9 mouse cellular contexts compared by ENCODE assay signal in the genomic region with DNA sequence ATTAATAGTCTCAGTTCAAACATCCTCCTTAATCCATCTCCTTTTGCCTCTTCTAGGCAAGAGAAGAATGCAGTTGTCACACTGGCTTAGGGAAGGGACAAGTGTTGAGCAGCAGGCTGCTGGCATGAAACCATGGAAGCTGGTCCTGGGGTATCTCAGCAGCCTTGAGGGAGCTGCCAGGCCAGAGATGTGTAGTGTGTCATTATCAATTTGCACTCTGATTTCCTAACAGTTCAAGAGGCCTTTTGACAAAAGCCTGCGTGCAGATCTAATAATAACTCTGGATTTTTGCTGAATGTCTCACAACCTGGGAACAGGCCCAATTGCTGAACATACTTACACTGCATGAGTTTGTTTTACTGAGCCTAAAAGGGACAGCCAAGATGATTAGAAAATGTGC.
DNase-seq lines count a peak whose midpoint lies in the region; ATAC-seq lines count a peak whose summit lies in the region.
"Had no signal": no experiment of that assay in that cellular context is flagged by ENCODE, and none has a peak within 500 bp of the region (broad histone marks: within the 10 kb centered on the region; RNA-seq: fewer than 3 reads in every experiment).

No protein-coding gene starts in this region.

- WGBS in embryonic facial prominence, embryonic 15.5 days = 51% methylated on average over 1 of the region's 1 CpGs
- WGBS in heart, embryonic 16.5 days = 23% methylated on average over 1 of the region's 1 CpGs
- 42% methylated on average over 1 of the region's 1 CpGs for WGBS in hindbrain, embryonic 13.5 days

- peak; percentile 8 for DNase-seq in layer of hippocampus, adult 9-11 months
- DNase-seq in layer of hippocampus, postnatal 25 days (ENCODE audit: extremely low spot score in 1 of 2, low spot score in 1 of 2) = no peak
- DNase-seq in lung, postnatal 36 days = peak; percentile 49
- no peak for DNase-seq in T-cell, adult 2 months (ENCODE audit: low spot score)

- no peak overlapping the region for H3K4me2 ChIP-seq in embryonic facial prominence, embryonic 15.5 days (replicated peaks)
- peak overlapping the region; percentile 26 for H3K4me2 ChIP-seq in heart, embryonic 16.5 days (ENCODE audit: low read depth, low read length)
- H3K4me2 ChIP-seq in hindbrain, embryonic 13.5 days = no peak overlapping the region
- H3K4me2 ChIP-seq: lung, embryonic 15.5 days had no signal

- ATAC-seq in embryonic facial prominence, embryonic 15.5 days (ENCODE audit: insufficient number of reproducible peaks, low FRiP score, low TSS enrichment, low read depth) = peak; percentile 43; the same call in 1 of the 2 replicates
- ATAC-seq in heart, embryonic 16.5 days (replicated peaks; ENCODE audit: extremely low read depth, insufficient read depth, low FRiP score) = peak; percentile 96
- no peak for ATAC-seq in megakaryocyte progenitor cell, adult 5-6 weeks (replicated peaks; ENCODE audit: poor library complexity)
- ATAC-seq in hindbrain, embryonic 13.5 days (ENCODE audit: low FRiP score) = no peak

- H3K27me3 ChIP-seq in embryonic facial prominence, embryonic 15.5 days = no peaks in the 10 kb centered on the region
- H3K27me3 ChIP-seq in heart, embryonic 16.5 days (ENCODE audit: control insufficient read depth, insufficient read depth, low read length) = no peaks in the 10 kb centered on the region
- H3K27me3 ChIP-seq in hindbrain, embryonic 13.5 days = no peaks in the 10 kb centered on the region
- H3K27me3 ChIP-seq: lung, embryonic 15.5 days had no signal

- H3K27ac ChIP-seq in embryonic facial prominence, embryonic 15.5 days (replicated peaks) = no peak overlapping the region
- H3K27ac ChIP-seq in heart, embryonic 16.5 days (ENCODE audit: low read length) = peak overlapping the region; percentile 84
- no peak overlapping the region for H3K27ac ChIP-seq in hindbrain, embryonic 13.5 days
- H3K27ac ChIP-seq: lung, embryonic 15.5 days had no signal

- peaks cover 4% of the 10 kb centered on the region; the same call in 1 of the 2 replicates for H3K4me1 ChIP-seq in embryonic facial prominence, embryonic 15.5 days
- peaks cover 14% of the 10 kb centered on the region for H3K4me1 ChIP-seq in heart, embryonic 16.5 days (ENCODE audit: control insufficient read depth, insufficient read depth, low read length)
- no peaks in the 10 kb centered on the region; the same call in 1 of the 2 replicates for H3K4me1 ChIP-seq in hindbrain, embryonic 13.5 days (replicated peaks)

- H3K9me3 ChIP-seq in embryonic facial prominence, embryonic 15.5 days (replicated peaks) = no peaks in the 10 kb centered on the region
- no peaks in the 10 kb centered on the region for H3K9me3 ChIP-seq in heart, embryonic 16.5 days (replicated peaks; ENCODE audit: control insufficient read depth, low read length)
- no peaks in the 10 kb centered on the region for H3K9me3 ChIP-seq in hindbrain, embryonic 13.5 days
- H3K9me3 ChIP-seq: lung, embryonic 15.5 days had no signal

- H3K4me3 ChIP-seq in embryonic facial prominence, embryonic 15.5 days (replicated peaks) = no peak overlapping the region
- no peak overlapping the region for H3K4me3 ChIP-seq in heart, embryonic 16.5 days (ENCODE audit: low read length)
- H3K4me3 ChIP-seq in hindbrain, embryonic 13.5 days = no peak overlapping the region
- H3K4me3 ChIP-seq: lung, embryonic 15.5 days had no signal

- no peaks in the 10 kb centered on the region for H3K36me3 ChIP-seq in embryonic facial prominence, embryonic 15.5 days
- no peaks in the 10 kb centered on the region for H3K36me3 ChIP-seq in heart, embryonic 16.5 days (ENCODE audit: control insufficient read depth, insufficient read depth)
- H3K36me3 ChIP-seq in hindbrain, embryonic 13.5 days = no peaks in the 10 kb centered on the region
- H3K36me3 ChIP-seq: lung, embryonic 15.5 days had no signal

- no peak overlapping the region for H3K9ac ChIP-seq in embryonic facial prominence, embryonic 15.5 days
- no peak overlapping the region for H3K9ac ChIP-seq in heart, embryonic 16.5 days (ENCODE audit: low read length)
- H3K9ac ChIP-seq in hindbrain, embryonic 13.5 days = no peak overlapping the region
- H3K9ac ChIP-seq: lung, embryonic 15.5 days had no signal

Comparison
In these comparisons a context has a peak if more than half of its experiments do, and no peak if none do; other contexts are left out.
1. DNase-seq: peak in layer of hippocampus, adult 9-11 months (single experiment) and lung, postnatal 36 days (single experiment); none in layer of hippocampus, postnatal 25 days (0 of 2) and T-cell, adult 2 months (single experiment).
2. ATAC-seq: peak in embryonic facial prominence, embryonic 15.5 days (single experiment) and heart, embryonic 16.5 days (single experiment); none in megakaryocyte progenitor cell, adult 5-6 weeks (single experiment) and hindbrain, embryonic 13.5 days (single experiment).